Mouse (Mus musculus) heart, adult 8-10 months (tissue): ENCODE data around the gene Car10. TPM values are rescaled to one million over a fixed set of nuclear protein-coding genes. Genes with fewer than 3 reads are reported as not detected.

Experiments used
- DNase-seq: peaks from one replicate; pipeline ENCODE4 v3.0.0; 2022; ENCODE audit warnings: low spot score
- total RNA-seq, 4 experiments: library from RNA; stranded (reverse); gene quantifications; 2 replicates each; pipeline ENCODE4 v1.2.4; 2022

Car10 gene
- total RNA-seq, 4 experiments from 2014 or later = not detected

DNA sequence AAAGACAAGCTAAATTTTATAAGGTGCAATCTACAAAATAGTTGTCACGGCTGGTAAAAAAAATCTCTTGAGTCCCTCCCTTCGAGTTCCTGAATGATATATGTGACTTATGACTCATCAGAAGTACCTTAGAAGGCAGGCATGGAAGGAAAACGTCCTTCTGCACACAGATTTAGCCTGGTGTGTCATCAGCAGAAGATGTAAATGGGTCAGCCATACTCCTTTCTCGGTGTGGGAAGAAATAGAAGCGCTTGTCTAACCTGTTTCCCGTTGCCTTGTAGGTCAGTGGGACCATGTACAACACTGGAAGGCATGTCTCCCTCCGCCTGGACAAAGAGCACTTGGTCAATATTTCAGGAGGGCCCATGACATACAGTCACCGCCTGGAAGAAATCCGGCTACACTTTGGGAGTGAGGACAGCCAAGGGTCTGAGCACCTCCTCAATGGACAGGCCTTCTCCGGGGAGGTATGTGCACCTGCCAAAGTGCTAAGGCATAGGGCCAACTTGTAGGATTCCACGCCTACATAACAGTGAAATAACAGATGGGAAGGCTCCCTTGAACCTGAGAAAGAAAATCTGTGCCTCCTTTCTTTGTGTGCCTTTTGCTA is 392.5 kb downstream of the Car10 start:
- no peak for DNase-seq

DNA sequence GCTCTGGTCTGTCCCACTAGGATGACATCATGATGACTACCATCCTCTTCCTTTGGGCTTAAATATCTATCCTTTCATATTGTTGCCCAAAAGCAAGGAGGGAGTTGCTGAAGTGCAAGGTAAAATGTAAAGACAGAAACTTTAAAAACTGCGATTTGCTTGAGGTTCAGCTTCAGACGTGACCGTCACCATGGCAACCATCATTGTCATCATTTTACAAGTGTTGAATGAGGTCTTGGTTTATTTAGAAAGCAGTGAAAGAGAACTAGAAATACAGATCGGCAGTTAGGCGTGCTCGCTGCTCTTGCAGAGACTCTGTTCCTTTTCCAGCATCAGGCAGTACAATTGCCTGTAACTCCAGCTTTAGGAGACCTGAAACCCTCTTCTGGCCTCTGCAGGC is 400.1 kb downstream of the Car10 start:
- DNase-seq = no peak

DNA sequence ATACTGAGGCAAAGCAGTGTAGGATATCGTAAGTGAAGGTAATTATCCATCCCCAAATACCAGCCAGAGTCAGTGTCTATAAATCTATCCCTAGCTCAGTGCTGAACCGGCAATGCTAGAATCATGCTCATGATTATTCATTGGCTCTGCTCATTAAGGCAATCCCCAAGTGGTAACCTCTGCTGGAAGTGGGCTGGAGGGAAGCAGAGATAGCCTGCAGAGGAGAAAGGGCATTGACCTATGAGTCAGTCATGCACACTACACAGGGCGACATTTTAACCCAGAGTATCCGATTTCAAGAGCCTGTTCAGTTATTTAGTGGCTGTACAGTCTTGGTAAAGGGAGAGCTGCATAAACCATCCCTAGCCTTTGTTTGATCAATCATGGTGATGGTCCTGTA is 402.6 kb downstream of the Car10 start:
- DNase-seq = no peak

DNA sequence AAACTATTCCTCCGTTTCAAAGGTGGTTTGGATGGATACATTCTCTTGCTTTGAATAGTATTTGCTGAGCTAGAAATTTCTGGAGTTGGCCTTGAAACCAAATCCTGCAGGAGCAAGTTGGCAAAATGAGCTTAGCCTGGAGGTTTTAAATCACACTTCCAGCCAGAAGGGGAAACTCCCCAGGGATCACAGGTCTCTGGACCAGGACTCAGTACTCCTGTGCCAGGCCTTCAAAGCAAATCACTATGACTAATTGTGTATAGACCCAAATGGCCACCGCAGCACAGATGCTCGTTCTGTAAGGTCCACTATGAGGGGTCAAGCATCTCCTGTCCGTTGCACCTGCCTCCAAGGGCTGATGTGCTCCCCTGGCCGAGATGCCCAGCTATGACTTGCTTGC is 403.8 kb downstream of the Car10 start:
- DNase-seq = no peak

DNA sequence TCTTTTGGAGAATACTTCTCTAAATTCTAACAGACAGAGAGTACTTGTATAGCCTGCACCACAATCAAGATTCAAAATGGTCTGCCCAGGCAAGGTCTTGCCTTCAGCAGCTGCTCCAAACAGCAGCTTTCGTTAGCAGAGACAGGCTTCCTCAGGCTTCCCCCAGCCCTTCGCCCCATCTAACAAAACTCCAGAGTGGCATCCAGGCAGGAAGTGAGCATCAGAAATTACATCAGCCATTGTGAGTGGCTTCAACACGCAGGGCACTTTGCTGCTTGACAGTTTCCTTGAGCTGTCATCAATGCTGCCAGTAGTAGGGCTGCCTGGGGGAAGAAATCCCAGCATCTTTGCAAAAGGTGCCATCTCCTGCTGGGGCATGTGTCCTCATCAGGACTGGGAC is 405.0 kb downstream of the Car10 start:
- no peak for DNase-seq

DNA sequence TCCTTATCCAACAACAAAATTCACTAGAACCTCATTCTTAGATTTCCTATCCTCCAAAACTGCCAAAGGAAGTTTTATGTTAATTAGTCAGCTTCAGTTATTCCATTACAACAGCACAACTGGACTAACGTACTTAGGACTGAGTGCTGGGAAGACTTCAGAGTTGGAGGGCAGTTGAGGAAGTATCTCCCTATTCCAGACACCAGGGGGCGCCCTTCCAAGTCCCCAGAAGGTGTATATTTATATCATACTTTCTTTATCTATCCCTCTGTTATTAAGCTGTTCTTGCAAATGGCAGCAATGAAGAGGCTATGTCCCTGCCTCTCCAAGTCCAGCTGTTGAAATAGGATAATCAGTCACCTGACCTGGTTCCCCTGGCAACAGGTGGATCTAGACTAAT is 405.6 kb downstream of the Car10 start:
- peak; percentile 3 for DNase-seq

DNA sequence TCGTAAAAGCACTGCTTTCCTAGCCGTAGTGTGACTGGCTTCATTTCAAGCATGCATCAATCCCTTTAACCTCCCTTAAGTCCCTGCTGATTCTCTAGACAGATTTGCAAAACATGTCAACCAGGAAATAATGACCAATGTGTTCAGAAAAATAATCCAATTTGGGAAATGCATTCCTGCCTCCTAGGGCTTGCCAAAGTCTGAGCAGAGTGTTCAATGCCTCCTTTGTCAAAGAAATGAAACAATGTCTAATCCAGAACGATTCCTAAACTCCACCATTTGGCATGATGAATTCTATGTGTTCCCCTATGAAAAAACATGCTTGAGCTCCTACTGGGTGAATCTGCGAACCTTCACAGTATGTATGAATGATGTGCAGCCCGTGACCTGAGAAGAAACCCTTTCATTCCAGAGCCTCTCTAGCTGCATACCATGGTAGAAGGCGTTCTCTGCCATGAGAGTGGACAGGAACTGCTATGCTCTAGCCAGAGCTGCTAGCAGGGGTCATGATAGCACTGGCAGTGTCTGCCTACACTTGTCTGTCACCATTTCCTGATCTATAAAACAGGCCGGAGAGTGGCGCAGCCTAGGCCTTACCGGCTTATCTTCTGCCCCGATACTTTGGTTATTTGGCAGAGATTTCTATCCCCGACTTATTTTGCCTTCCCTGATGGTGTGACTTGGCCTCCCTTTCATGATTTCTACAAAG is 411.9 kb downstream of the Car10 start:
- DNase-seq = no peak

DNA sequence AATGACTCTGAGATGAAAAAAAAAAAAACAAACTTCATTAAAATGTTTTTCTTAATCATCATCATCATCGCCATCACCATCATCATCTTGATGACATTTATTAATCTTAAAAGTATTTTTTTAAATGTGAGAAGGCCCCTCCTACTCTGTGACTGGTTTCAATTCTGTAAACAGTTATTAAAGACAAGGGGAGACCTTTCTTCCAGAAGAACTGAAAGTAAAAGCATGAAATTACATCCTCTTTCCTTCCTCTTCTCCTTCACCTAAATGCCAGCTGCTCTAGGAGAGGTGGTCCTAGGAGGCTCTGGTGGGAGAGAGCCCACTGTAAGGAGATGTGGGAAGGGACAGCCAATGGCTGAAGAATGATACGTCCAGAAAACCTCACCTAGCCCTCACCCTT is 415.0 kb downstream of the Car10 start:
- DNase-seq = no peak

DNA sequence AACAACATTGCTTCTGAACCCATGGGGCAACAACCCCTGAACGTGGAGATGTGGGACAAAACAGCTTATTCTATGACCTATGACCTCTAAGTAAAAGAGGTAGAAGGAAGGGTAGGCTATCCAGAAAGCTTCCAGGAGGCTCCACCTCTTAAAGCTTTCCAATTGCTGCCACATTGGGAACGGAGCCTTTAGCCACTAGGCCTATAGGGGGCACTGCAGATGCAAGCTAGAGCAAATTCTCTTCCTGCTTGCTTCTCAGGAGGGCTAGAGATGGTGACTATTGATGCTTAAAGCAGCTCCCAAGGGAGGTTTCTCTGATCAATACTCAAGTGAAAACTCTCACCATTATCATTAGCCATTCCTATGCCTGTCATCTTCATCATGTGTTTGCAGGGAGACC is 416.6 kb downstream of the Car10 start:
- DNase-seq = no peak

DNA sequence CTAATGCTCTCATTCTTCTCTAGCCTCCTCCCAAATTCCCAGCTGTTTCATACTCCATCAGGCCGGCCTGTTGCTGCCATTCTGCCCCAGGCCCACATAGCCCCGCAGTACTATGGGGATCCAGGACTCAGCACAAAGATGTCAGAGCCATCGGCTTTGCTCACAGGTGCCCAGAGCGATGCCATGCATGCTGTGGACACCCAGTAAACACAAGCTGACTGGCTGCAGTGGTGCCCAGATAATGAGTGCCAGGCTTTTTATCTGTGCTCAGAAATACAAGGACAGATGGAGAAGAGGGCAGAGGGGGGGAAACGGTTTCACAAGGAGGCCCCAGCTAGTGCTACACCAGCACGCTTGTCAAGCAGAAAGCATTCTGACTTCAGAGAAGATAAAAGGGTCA is 417.7 kb downstream of the Car10 start:
- DNase-seq = no peak

DNA sequence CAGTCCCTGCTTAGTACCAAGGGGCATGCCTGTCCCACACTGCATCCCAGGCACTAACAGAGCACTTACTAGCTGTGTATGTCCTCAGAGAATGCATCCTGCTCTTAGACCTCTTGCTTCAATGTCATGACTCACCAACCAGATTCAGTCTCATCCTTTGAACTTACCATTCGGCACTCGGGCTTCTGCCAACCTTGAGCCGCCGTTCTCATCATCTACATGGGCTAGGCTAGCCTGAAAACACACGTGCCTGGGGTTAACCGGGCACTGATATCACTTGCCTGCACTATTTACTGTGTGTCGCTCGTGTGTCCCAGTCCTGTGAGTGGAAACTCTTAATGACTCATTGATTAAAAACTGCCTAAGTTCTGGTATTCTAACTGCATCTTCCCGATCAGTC is 418.4 kb downstream of the Car10 start:
- no peak for DNase-seq

DNA sequence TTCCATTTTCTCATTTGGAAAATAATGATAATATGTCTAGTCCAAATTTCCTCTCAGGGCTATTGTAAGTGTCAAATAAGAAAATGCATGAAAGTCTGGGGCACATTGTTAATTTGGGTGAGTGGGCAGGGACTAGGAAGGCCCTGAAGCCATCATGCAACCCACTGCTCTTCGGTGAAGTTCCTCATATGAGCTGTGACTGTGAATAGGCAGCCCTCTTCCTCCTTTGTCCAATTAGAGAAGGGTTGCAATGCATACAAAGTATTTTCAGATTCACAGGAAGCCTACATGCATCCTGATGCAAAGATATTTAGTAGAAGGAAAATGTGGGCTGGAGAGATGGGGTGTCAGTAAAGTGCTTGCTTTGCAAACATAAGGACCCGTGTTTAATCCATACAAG is 419.1 kb downstream of the Car10 start:
- DNase-seq = no peak

DNA sequence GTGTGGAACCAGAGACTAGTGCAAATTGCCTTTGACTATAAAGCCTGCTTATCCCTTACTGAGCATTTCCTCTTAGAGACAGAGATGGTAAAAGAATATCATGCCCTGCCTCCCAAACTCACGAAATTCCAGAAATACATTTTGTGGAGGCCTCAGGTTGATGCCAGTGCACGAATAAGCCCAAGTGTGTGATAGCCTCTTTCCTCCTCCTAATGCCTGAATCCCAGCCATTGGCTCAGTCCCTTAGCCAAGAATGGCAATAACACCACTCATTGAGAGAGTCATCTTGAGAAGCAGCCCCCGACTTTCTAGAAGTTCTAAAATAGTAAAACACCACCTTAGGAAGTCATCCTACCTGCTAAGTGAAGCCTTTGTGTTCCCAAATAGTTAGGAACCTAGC is 424.7 kb downstream of the Car10 start:
- DNase-seq = no peak

DNA sequence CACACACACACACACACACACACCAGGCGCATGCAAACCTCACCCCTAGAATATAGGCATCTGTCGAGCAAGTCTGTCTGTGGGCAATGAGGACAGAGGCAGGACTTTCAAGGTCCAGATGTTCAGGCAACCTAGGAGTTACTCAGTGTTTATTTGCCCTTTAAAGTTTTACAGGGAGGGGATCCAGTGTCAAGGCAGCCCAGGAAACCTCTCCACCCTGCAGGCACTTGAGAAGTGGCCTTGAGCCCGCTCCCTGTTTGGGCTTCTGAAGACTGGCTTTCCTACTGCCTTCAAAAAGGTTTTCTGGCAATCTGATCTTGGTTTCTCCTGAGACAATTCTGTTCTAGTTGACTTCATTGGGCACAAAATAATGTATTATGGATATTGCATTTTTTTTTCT is 428.1 kb downstream of the Car10 start:
- DNase-seq = no peak

DNA sequence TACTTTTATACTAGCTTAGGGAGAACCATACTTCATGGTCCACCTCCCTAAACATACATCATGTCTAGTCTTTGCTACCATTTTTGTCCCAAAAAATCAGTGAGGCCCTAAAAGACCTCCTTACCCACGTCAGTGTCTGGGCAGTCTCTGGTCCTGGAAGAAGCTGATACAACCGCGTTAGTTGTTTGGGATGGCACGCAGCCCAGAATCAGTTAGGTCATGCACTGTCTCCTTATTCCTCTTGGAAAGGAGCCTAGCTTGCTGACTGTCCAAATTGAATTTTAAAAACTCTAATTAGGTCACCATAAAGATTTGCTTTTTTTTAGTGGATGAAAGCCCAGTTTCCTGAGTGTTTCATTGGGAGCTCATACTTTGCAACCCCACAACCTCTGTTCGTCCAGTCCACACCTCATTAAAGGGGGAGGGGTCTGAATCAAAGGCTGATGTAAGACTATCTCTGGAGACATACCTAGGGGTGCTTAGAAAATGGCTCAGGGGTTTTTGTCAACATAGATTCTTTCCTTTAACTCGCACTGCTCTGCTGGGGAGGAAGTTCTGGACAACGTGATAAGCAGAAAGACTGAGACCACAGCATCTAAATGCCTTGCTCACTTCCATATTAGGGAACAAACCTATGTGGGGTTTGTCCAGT is 433.3 kb downstream of the Car10 start:
- peak; percentile 58 for DNase-seq

DNA sequence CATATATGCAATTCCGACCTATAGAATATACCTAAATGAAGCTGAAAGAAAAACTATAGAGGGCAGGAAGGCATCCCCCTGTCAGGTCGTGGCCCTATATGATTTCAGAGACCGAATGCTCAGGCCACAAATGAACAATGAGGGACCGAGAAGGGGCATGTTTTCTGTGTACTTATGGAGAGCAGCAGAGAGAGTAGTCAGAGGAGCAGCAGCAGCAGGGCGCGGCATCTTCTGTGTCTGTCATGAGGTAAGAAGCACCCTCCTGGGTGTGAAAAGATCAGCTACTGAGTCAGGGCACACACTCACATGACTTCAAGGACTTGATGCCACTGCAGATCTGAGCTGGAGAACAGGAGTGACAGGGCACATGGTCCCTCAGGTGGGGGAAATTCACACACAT is 438.4 kb downstream of the Car10 start:
- DNase-seq = no peak

DNA sequence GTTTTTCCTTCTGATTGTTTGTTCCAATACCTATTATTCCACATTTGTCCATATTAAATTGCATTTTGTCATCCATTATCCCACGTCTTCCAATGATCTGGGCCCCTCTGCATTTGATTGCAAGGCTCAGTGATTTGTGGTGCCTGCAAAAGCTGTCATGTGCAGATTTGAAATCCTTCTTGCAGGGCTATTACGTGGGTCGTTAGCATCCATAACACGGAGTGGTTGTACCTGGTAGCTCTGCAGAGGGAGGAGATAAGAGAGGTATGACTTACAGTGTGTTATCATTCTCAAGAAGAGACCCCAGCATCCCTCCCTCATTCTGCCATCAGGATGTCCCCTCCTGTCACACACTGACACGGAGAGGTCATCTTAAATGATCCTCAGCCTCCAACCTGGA is 451.1 kb downstream of the Car10 start:
- DNase-seq = no peak

DNA sequence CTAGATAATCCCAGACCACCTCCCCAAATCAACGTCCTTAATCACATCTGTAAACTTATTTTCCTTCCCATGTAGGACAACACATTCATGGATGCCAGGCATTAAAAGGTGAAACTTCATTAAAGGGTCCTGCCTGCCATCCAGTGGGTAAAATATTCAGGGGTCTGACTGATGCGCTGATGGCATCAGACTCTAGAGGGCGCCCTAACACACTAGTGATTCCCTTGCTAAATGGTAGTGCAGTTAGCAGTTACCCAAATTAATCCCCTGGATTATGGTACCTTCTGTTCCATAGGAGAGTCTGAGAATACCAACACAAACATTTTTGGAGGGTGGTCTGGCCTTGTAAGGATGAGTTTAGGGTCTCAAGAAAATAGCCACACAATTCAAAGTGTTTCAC is 453.1 kb downstream of the Car10 start:
- DNase-seq = peak; percentile 7

DNA sequence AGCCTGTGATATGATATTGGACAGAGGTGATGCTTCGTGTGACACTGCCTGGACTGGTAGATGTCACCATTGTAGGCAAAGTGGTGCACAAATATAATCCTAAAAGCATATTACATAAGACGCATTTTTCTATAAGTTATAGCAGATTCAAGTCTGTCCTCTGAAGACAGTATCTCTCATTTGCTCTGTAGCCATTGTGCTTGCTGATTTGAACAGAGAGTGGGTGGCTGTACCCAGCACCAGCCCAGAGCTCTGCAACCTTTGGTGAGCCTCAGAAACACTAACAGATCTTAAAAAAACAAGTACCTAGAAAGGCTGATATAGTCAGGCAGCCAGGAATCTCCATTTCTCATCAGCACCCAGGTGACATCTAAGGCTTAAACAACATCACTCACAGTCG is 461.3 kb downstream of the Car10 start:
- DNase-seq = no peak

DNA sequence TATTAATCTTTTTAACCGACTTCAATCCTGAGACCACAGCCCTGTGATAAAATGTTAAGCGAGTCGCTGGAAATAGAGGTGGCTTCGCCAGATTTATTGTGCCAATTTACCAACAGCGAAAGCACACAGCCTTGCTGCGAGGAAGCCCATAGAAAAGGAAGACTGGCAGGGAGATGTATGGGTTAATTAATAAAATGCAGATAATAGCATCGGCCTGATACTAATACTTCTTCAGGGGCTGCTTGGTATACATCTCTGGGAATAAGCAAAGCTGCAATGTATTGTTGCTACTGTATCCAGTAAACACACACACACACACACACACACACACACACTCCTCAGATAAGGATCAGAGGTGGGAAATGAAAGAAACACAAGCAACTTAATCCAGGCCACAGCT is 462.7 kb downstream of the Car10 start:
- no peak for DNase-seq

DNA sequence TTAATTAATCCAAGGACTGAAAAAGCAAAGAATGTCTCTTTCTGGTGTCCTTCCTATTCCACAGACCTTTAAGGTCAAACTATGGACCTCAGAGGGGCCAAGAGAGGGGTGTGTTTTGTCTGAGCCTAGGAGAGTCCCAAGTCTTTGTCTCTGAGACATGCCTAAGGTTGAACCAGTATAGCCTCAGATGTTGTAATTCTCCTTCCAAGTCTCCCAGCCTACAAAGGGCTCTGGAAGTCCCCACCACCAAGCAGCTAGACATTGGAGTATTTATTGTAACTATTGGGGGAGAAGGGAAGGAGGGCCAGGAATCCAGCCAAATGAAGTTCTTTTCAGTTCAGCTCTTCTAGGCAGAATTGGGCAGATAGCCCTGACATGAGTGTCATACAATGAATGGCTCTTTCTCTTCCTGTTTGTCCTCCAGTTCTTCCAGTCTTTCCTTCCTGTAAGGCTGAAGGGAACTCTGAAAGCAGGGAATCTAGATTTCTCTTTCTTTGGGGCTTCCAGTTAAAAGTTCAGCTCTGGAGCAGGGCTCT is 464.6 kb downstream of the Car10 start:
- no peak for DNase-seq

DNA sequence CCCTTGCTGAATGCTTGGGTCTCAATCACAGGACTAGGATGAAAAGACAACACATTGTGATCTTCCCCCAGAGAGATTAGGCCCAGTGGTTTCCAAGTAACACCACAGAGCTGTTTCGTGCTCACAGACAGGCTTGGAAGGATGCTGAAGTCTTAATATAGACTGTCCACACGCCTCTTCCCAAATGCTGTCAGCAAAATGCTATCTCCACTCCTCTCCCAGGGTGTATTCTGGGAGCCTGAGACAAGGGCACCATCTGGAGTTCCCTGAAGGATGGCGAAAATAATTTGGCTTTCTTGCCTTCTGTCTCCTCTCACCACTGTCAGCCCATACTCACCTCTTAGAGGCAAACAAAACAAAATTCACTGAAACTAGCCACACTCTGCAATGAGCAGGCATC is 467.9 kb downstream of the Car10 start:
- DNase-seq = no peak
